Mouse (Mus musculus) hindlimb bud, embryonic 11.5 days (tissue): ENCODE measurements at regions not wholly inside any gene's neighbourhood (a gene's known extent, or its start where the extent isn't known, plus 50 kb on each side); places are given as distances from the start of the nearest gene placed in this dataset.

Experiments
- DNase-seq: peaks from one replicate; pipeline ENCODE4 v3.0.0-alpha.2; 2012; ENCODE audit warnings: low read depth, low spot score; ENCODE audit errors: extremely low spot score

GRCm38 (mm10) chr12:35429473-35429872 lies 105.4 kb downstream of the Ahr start:
- no peak for DNase-seq

DNA sequence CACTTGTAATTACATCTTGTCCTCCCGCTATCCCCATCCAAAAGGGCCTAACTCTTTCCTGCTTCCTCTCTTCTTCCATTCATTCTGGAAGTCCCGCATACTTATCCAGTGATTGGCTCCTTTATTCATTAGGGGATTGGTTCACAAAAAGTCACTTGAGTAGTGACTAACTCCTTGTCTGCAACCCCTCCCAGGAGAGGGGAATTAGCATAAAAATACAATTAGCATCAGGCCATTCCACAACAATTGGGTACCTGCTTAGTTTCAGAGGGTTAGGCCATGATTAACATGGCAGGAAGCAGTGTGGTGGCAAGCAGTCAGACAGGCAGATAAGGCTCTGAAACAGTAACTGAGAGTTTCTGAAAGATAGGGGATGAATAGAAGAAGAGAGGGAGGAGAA lies 115.6 kb downstream of the Ahr start:
- DNase-seq = no peak

GRCm38 (mm10) chr12:35417943-35418342 lies 116.9 kb downstream of the Ahr start:
- DNase-seq = no peak

DNA sequence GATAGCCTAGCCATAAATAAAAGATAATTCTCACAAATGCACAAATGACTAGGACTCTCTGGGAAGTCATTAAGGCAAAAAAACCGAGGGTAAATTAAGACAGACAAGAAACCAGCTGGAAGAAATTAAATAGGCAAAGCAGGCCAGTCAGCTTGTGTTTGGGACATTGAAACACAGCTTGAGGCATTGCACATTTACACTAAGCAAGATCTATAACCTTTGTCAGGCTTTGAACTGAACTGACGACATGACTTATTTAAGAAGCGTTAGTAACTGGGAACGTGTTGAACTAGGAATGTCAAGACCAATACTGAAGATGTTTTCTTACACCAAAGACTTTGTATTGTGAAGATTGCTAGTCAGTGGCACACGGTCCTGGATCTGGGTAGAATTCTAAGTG lies 118.3 kb downstream of the Ahr start:
- no peak for DNase-seq

- no peak for DNase-seq
Measured at GRCm38 (mm10) chr12:35412715-35413114, 122.1 kb downstream of the Ahr start.

GRCm38 (mm10) chr12:35408461-35408860 lies 126.4 kb downstream of the Ahr start:
- no peak for DNase-seq

- DNase-seq = no peak
Measured at GRCm38 (mm10) chr12:35408044-35408443, 126.8 kb downstream of the Ahr start.

DNA sequence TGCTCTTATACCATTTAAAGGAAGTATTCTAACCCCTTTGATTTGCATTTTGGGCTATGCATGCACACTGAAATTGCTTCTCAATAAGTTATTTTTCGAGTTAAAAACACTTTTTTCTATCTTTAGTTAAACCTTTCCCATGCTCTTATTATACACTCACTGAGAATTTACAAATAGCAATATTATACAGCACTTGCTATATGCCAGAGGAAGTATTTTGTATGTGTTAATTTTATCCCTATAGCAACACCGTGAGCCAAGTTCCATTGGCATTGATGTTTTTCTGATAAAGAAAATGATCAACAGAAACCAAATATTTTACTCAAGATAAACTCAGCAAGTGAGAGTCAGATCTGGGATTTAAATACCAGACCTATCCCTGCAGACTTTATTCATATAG lies 133.0 kb downstream of the Ahr start:
- no peak for DNase-seq

DNA sequence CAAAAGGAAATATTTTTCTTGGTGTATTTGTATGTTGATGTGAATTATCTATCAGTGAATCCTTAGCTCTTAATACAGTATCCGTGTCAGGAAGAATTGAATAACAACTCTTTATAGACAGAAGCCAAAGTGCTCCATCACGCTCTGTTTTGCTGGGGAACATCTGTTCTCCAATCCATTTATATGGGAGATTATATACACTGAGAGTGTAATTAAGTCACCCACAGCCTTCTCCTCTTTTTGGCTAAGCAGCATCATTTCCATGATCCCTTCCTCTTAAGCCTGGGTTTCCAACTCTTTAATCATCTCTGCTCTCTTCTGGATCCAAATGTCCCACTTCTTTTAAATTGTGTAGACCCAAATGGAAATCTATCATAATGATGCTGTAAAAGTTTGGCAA lies 133.6 kb downstream of the Ahr start:
- DNase-seq = no peak

- no peak for DNase-seq
Measured at GRCm38 (mm10) chr12:35395211-35395610, 139.6 kb downstream of the Ahr start.

DNA sequence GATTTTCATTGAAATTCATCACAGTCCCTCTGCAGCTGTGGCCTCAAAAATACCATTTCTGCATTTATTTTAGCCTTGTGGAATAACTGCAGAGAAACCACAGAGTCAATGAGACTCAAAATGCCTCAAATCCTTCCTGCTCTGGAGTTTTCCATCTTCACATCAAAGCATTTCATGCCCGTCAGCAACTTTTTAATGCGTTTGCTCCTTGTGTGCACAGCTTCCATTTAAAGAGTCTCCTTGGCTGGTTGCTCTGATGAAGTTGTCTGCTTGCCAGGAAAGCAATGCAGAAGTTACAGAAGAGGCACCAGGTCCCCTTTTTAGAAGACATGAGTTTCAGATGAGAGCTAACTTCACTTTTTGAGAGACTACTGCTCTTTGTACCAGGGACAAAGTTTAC lies 142.7 kb downstream of the Ahr start:
- DNase-seq = no peak

- DNase-seq = no peak
Measured at GRCm38 (mm10) chr12:35390266-35390665, 144.6 kb downstream of the Ahr start.

- no peak for DNase-seq
Measured at GRCm38 (mm10) chr12:35389839-35390238, 145.0 kb downstream of the Ahr start.

GRCm38 (mm10) chr12:35384211-35384610 lies 150.6 kb downstream of the Ahr start:
- no peak for DNase-seq

DNA sequence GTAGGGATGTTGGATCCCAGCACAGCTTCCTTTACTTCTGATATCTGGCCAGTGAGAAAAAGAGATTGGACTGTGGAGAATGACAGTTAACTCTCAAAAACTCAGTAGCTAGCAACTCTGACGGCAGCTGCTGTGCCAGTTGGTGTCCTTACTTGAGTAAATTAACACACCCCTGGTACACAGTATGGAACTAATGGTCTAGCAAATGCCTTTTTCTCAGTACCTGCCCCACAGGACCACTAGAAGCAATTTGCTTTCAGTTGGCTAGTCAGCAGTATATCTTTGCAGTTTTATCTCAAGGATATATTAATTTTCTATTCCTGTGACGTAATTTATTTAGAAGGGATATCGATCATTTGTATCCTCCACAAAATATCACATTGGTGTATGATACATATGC lies 157.6 kb downstream of the Ahr start:
- DNase-seq = no peak

GRCm38 (mm10) chr12:35376365-35376764 lies 158.5 kb downstream of the Ahr start:
- DNase-seq = no peak

DNA sequence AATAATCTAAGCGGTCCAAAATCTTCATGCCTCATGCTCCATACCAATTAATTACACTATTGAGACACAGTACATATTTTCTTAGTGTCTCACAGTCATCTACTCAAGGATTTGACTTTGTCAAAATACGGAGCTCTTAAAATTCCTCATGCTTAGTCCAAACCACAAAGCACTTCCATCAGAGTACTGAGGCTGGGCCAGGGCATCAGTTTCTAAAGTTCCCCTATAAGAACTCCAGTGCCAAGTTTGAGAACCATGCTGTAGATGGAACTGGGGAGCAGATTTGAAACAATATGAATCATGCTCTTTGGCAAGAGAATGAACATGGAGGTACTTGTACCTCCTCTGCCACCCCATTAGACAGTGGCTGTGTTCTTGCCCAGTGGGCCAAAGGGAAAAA lies 176.9 kb downstream of the Ahr start:
- DNase-seq = no peak

DNA sequence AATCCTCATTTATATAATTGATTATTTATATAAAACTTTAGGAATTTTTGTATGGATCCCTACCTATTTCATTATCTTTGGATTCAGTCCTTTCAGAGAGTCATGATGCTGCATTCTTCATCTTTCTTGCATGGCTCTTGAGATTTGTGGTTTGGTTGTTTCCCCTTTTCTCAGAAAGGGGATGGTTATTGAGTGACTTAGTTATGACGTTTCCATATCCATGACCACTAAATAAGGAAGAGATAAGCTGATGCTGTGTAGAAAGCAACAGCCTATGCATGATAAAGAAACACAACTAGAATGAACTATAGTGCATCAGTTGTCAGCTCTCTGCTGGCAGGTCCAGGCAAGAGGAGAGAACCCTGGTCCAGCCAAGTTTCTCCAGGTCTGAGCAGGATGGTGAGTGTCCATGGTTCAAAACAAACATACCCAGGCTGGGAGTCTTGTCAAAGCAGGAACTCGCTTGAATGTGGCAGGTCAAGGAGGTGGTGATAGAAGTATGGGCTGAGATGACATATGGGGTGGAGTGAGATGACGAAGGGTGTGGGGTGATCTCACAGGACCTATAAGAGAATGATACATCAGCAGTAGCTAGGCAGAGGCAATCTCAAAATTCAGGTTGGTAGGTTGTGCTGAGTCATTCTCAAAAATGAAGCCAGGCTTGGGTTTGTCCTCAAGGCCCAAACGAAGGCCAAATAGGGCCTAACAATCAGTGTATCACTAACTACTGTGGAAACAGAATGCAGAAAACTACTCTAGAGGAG lies 196.5 kb downstream of the Ahr start:
- no peak for DNase-seq

GRCm38 (mm10) chr12:35336314-35336713 lies 198.5 kb downstream of the Ahr start:
- no peak for DNase-seq

GRCm38 (mm10) chr12:35334344-35335075 lies 200.3 kb downstream of the Ahr start:
- no peak for DNase-seq

DNA sequence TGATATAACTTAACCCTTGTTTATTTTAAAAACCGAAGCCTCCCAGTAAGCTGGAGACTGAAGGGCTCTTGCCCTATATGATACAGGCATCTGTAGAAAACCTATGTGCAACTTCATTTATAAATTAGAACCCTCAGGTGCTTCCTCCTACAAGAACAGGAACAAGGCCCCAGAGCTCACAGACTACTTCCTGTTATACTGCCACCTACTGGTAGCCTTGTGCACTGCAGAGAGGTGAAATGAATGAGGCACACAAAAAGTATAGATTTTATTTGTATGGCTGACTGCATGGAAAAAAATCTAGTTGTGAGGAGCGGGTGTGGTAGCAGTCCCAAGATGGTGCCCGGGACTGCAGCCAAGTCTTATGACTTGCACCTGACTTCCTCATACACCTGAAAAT lies 203.5 kb downstream of the Ahr start:
- DNase-seq = no peak

DNA sequence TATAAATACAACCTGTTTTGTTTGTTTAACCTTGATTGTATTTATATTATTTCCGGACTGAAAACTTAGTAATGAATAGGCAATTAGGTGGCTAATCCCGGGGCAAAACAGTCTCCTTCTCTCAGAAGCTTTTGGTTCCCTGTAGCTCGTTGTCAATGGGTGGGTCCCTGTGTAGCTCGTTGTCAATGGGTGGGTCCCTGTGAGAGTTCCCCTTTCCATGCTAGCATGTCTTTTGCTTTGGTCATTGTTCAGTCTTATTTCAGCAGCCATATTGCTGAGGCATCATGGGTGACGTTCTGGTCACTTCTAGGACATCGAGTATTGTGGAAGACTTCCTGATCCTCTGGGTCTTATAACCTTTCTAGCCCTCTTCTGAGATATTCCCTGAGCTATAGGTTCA lies 205.1 kb downstream of the Ahr start:
- no peak for DNase-seq

DNA sequence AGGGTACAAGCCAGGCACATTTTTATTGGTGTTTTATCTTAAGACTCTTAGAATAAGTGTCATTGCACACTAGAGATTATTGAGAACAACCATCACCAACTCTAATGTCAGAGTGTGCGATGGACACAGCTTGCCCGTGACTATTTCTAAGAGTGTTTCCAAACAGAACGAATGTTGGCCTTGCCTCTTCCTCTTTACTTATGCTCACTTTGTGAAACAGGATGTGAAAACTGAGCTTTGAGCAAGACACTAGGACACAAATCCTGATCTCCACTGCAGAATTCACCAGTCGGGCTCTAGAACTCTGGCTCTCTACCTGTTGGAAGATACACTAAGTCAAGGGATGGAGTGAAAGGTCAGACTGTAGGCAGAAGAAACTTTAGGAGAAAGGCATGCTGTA lies 215.3 kb downstream of the Ahr start:
- DNase-seq = no peak
